Mouse (Mus musculus): ENCODE data around the gene Fem1b. TPM values are rescaled to one million over a fixed set of nuclear protein-coding genes. Genes with fewer than 3 reads are reported as not detected.

Gene Fem1b
- total RNA-seq, 1 experiment from 2014 or later, result 61.0 TPM

- no peak for ATAC-seq (replicated peaks in 1 of 2; ENCODE audit: insufficient read depth in 1 of 2, low FRiP score in 2 of 2, low TSS enrichment in 1 of 2, low read depth in 1 of 2, poor library complexity in 2 of 2, severe bottlenecking in 2 of 2)
Observed at GRCm38 (mm10) chr9:62750381-62750780, 61.4 kb downstream of the Fem1b start.

DNA sequence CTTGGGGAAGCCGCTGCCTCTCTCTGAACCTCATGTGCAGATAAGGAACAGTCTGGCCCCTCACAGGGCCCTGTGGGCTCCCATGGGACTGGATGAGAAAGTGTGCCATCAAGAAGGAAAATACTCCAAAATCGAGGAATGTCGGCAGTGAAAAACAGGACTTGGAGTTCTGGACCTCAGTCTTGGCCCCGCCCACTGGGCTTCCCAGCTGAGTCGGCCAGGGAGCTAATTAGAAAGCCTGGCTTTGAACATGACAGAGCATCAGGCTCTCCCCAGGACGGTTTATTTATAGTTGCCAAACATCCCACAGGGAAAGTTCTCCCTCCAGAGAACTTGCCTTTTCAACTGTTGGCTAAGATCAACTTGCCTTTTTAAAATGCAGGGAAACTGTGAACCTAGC lies 62.1 kb downstream of the Fem1b start:
- ATAC-seq (replicated peaks in 1 of 2; ENCODE audit: insufficient read depth in 1 of 2, low FRiP score in 2 of 2, low TSS enrichment in 1 of 2, low read depth in 1 of 2, poor library complexity in 2 of 2, severe bottlenecking in 2 of 2), result no peak

DNA sequence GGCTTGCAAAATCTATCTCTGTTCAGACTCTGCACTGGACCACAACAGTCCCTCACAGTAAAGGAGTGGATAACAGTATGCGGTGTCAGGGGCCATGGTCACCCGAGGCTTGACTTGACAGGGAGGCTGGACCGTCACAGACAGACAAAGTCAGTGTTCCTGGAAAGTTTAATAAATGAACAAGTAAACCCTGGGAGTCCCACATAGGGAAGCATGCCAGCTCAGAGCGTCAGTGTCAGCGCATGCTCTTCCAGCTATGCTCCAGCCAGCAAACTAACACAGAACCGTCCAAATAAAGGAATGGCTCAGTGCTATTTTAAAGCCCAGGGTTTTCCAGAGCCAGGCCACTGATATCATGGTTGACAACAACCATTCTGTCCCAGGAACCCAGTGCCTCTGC lies 65.1 kb downstream of the Fem1b start:
- no peak for ATAC-seq (replicated peaks in 1 of 2; ENCODE audit: insufficient read depth in 1 of 2, low FRiP score in 2 of 2, low TSS enrichment in 1 of 2, low read depth in 1 of 2, poor library complexity in 2 of 2, severe bottlenecking in 2 of 2)

DNA sequence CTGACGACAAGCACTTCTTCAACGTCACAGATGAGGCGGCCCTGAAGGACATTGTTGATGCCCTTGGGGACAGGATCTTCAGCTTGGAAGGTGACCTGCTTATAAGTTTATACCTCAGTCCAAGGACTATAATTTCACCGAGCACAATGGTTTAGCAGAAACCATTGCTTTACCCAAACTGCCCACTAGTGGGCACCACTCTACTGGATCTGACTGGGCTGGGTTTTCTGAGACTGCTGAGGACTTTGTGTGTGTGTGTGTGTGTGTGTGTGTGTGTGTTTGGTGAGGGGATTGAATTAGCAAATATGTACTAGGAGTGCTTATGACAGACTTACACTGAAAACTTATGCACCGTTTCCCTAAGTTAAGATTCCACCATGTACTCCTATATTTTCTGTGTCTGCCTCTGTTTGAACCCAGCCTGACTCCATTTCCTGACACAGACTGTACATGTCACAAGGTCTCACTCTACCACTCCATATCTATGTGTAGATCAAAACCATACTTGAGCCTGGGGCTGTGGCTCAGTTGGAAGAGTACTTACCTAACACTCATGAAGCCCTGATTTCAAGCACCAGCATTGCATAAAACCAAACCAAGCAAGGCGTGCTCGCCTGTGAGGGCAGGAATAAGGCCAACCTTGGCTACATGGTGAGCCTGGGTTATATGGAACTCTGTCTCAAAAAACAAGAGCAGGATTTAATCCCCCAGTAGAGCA lies 67.0 kb downstream of the Fem1b start:
- ATAC-seq (replicated peaks in 1 of 2; ENCODE audit: insufficient read depth in 1 of 2, low FRiP score in 2 of 2, low TSS enrichment in 1 of 2, low read depth in 1 of 2, poor library complexity in 2 of 2, severe bottlenecking in 2 of 2), result peak in 1 of 2 experiments; percentile 62; a peak in 1 of 4 replicates

Other genes starting within 250 kb of the Fem1b start
- gene Itga11, start 134.1 kb downstream of the Fem1b start, total RNA-seq (2017), result not detected in 2 replicates
- 19.9 and 24.9 TPM in 2 replicates for gene Cln6, start 26.9 kb upstream of the Fem1b start, total RNA-seq (2017)
- gene Calml4, start 46.1 kb upstream of the Fem1b start, total RNA-seq (2017), result 5.2 and 6.6 TPM in 2 replicates
- gene Pias1, start 176.0 kb upstream of the Fem1b start, total RNA-seq (2017), result 34.7 and 52.1 TPM in 2 replicates